Mouse (Mus musculus) cerebellum, adult 2 months (tissue): ENCODE data around the gene Gm48551.

ENCODE experiments used
- CTCF ChIP-seq: fragments of 200-500 bp; IDR thresholded peaks from 2 replicates; pipeline ENCODE4 v1.5.1; 2011; ENCODE audit warnings: low read depth, mild to moderate bottlenecking, control low read depth, low read length, moderate library complexity, borderline replicate concordance; ENCODE audit not compliant: insufficient read depth
- POLR2A ChIP-seq: fragments of 200-500 bp; IDR thresholded peaks from 2 replicates; pipeline ENCODE4 v1.6.1; 2011; ENCODE audit warnings: low read length, control low read depth, borderline replicate concordance; ENCODE audit not compliant: insufficient read depth

- TF ChIP-seq CTCF (no peak), POLR2A (no peak)
Measured at GRCm38 (mm10) chr10:81399296-81399695, 15.0 kb downstream of the Gm48551 start.
